Mouse (Mus musculus) heart, embryonic 16.5 days (tissue): ENCODE results near the gene Col4a2. TPM values are rescaled to one million over a fixed set of nuclear protein-coding genes. Genes with fewer than 3 reads are reported as not detected.
A peak's percentile ranks its signal among the peaks of the same experiment; 100 is the strongest.

Experiments
- ATAC-seq: fragments of 200-750 bp; cut with Nextera tagmentation; replicated peaks from 2 replicates; pipeline ENCODE4 v1.8.0; 2017; ENCODE audit warnings: moderate number of reproducible peaks; ENCODE audit not compliant: insufficient read depth, low FRiP score; ENCODE audit errors: extremely low read depth
- H3K27ac ChIP-seq: fragments of 300-500 bp; sonication (generic); 2 replicates; pipeline ENCODE4 v1.5.1; 2014; ENCODE audit warnings: mild to moderate bottlenecking, low read length, control low read depth, moderate library complexity
- H3K27me3 ChIP-seq: fragments of 300-500 bp; sonication (generic); 2 replicates; pipeline ENCODE4 v1.6.1; 2014; ENCODE audit warnings: low read length, mixed read lengths; ENCODE audit not compliant: control insufficient read depth, insufficient read depth
- H3K36me3 ChIP-seq: fragments of 300-500 bp; sonication (generic); 2 replicates; pipeline ENCODE4 v1.6.1; 2014; ENCODE audit not compliant: control insufficient read depth, insufficient read depth
- H3K4me1 ChIP-seq: fragments of 300-500 bp; sonication (generic); 2 replicates; pipeline ENCODE4 v1.6.1; 2014; ENCODE audit warnings: low read length, mixed read lengths; ENCODE audit not compliant: control insufficient read depth, insufficient read depth
- H3K4me2 ChIP-seq: fragments of 300-500 bp; sonication (generic); 2 replicates; pipeline ENCODE4 v1.6.1; 2014; ENCODE audit warnings: low read depth, mild to moderate bottlenecking, control low read depth, low read length
- H3K4me3 ChIP-seq: fragments of 300-500 bp; sonication (generic); 2 replicates; pipeline ENCODE4 v1.5.1; 2014; ENCODE audit warnings: mild to moderate bottlenecking, control low read depth, low read length
- H3K9ac ChIP-seq: fragments of 300-500 bp; sonication (generic); 2 replicates; pipeline ENCODE4 v1.6.1; 2014; ENCODE audit warnings: low read length, control low read depth
- H3K9me3 ChIP-seq: fragments of 300-500 bp; sonication (generic); replicated peaks from 2 replicates; pipeline ENCODE4 v1.6.1; 2016; ENCODE audit warnings: low read length; ENCODE audit not compliant: control insufficient read depth
- WGBS: fragments of 180-500 bp; shearing (Covaris S2); extraction: QIAGEN DNeasy Blood & Tissue Kit; methylation state at CpG from one replicate; pipeline ENCODE4 v1.1.7; 2014; 5-methylcytosine and 5-hydroxymethylcytosine counted together
- polyA plus RNA-seq: library from polyadenylated mRNA; unstranded; fragments of >200 nt; fragmentation: Nextera tagmentation; extraction: Ambion mirVana; gene quantifications from 2 replicates; pipeline ENCODE4 v1.2.1, GENCODE M21; 2015

The Col4a2 gene
- polyA plus RNA-seq, 1 experiment from 2014 or later: 80.1 TPM

DNA sequence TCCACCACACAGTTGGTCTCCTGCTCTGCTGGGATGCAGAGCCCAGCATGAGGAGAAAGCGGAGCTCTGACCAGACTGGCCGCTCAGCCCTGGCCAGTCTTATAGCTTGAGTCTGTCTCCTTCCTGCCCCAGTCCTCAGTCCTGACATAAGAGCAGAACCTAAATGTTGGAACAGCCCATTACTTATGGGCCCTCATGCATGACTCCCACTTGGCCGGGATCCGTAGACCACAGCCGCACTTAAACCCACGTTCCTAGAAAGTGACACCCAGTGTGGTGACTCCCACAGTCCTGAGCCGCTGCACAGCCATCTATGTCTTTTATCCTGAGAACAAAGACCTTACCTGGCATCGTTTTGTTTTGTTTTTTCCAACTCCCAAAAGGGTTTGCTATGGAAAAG, 2.0 kb downstream of the Col4a2 start:
- H3K27me3 ChIP-seq: no peaks in the 10 kb centered on the region
- peak overlapping the region; percentile 97 for H3K9ac ChIP-seq
- H3K4me2 ChIP-seq: peak overlapping the region; percentile 83
- no peak for ATAC-seq
- peaks cover 22% of the 10 kb centered on the region for H3K4me1 ChIP-seq
- H3K4me3 ChIP-seq: peak overlapping the region; percentile 84
- WGBS: 69% methylated on average over 8 of the region's 8 CpGs
- H3K9me3 ChIP-seq: no peaks in the 10 kb centered on the region
- peaks cover 4% of the 10 kb centered on the region; the same call in 1 of the 2 replicates for H3K36me3 ChIP-seq
- peak overlapping the region; percentile 32; the same call in 1 of the 2 replicates for H3K27ac ChIP-seq

DNA sequence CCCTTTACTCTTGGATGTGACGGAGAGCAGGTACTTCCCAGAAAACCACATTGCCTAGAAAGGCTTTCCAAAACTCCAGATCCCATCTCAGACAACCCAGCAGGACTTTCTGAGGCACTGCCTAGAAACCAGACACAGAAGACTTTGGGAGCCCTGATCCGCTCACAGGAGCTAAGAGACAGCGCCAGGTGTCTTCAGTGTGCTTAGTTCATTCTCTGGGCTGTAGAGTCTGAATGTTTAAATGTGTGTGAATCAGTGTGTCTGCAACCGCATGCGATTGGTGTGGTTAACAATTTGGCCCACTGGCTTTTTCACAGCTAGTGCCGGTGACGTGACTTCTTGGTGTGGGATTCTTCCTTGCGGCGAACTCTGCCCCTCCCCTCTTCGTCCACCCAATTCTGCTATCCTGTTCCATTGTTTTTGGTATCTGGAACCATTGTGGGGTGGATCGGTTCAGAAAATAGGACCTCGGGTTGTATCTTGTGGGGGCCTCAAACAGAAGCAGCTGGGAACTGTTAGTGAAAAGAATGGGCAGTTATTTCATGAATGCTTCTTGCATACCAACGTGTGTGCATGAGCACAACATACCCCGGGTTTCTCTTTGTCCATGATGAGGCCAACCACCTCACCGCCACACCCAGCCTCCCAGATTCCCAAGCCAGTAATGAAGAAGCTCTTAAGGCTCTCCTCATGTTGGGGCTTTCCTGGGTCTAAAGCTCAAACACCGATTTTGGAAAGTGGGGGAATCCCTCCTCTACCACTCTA, 2.8 kb downstream of the Col4a2 start:
- H3K27ac ChIP-seq: peak overlapping the region; percentile 44
- 62% methylated on average over 16 of the region's 16 CpGs for WGBS
- peaks cover 4% of the 10 kb centered on the region; the same call in 1 of the 2 replicates for H3K36me3 ChIP-seq
- no peaks in the 10 kb centered on the region for H3K27me3 ChIP-seq
- H3K4me2 ChIP-seq: peak overlapping the region; percentile 83
- H3K9me3 ChIP-seq: no peaks in the 10 kb centered on the region
- ATAC-seq: no peak
- peak overlapping the region; percentile 31 for H3K4me3 ChIP-seq
- H3K4me1 ChIP-seq: peaks cover 21% of the 10 kb centered on the region
- H3K9ac ChIP-seq: peak overlapping the region; percentile 28

DNA sequence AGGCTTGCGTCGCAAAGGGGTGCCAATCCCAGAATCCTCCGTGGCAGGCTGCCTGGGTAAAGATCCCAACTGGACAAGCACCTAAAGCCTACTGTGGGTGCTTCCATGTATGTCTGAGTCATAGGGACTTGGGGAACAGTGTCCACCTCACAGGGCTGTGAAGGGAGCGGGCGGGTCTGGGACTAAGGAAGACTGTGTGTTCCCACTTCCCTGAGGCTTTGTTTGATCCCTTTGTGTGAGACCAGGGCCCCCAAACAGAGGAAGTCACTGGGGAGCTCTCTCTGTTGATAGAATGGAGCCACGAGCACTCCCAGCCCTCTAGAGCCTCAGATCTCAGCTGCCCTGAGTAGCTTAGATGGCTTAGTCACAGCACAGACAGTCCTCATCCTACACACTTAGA, 3.5 kb downstream of the Col4a2 start:
- Histone ChIP-seq H3K36me3 (peaks cover 4% of the 10 kb centered on the region; the same call in 1 of the 2 replicates), H3K9me3 (no peaks in the 10 kb centered on the region), H3K27me3 (no peaks in the 10 kb centered on the region), H3K9ac (0 out of 2 replicates have a peak overlapping the region, but pooled peaks have one; percentile 1), H3K4me1 (peaks cover 24% of the 10 kb centered on the region), H3K27ac (peak overlapping the region; percentile 20; the same call in 1 of the 2 replicates), H3K4me2 (peak overlapping the region; percentile 83), H3K4me3 (no peak overlapping the region)
- WGBS: 73% methylated on average over 6 of the region's 6 CpGs
- no peak for ATAC-seq

DNA sequence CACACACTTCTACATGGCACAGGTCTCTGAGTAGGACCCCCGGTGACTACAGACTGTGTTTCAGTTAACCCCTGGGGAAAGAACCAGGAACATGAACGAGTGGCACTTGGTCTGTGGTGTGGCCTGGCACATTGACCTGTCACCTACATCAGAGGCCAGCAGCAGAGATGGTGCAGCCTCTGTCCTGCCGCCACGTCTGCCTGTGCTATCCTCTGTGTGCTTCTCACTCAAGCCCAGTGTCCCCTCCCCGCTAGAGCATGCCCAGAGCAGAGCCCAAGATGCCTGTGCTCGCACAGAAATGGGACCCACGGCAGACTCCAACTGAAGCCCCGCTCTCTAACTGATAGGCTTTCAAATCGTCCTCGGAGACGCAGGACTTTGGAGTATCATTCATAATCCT, 6.8 kb downstream of the Col4a2 start:
- no peak overlapping the region for H3K9ac ChIP-seq
- H3K27ac ChIP-seq: no peak overlapping the region
- no peak overlapping the region for H3K4me2 ChIP-seq
- WGBS: 80% methylated on average over 11 of the region's 11 CpGs
- ATAC-seq: no peak
- H3K9me3 ChIP-seq: no peaks in the 10 kb centered on the region
- no peak overlapping the region for H3K4me3 ChIP-seq
- no peaks in the 10 kb centered on the region for H3K27me3 ChIP-seq
- H3K36me3 ChIP-seq: peaks cover 4% of the 10 kb centered on the region
- H3K4me1 ChIP-seq: peaks cover 42% of the 10 kb centered on the region

GRCm38 (mm10) chr8:11321841-11322240, 9.2 kb downstream of the Col4a2 start:
- peak overlapping the region; percentile 53 for H3K27ac ChIP-seq
- H3K36me3 ChIP-seq: no peaks in the 10 kb centered on the region; the same call in none of the 2 replicates
- 69% methylated on average over 7 of the region's 7 CpGs for WGBS
- no peaks in the 10 kb centered on the region for H3K9me3 ChIP-seq
- H3K4me3 ChIP-seq: no peak overlapping the region
- H3K27me3 ChIP-seq: no peaks in the 10 kb centered on the region
- no peak overlapping the region for H3K9ac ChIP-seq
- peaks cover 57% of the 10 kb centered on the region for H3K4me1 ChIP-seq
- H3K4me2 ChIP-seq: no peak overlapping the region
- no peak for ATAC-seq

DNA sequence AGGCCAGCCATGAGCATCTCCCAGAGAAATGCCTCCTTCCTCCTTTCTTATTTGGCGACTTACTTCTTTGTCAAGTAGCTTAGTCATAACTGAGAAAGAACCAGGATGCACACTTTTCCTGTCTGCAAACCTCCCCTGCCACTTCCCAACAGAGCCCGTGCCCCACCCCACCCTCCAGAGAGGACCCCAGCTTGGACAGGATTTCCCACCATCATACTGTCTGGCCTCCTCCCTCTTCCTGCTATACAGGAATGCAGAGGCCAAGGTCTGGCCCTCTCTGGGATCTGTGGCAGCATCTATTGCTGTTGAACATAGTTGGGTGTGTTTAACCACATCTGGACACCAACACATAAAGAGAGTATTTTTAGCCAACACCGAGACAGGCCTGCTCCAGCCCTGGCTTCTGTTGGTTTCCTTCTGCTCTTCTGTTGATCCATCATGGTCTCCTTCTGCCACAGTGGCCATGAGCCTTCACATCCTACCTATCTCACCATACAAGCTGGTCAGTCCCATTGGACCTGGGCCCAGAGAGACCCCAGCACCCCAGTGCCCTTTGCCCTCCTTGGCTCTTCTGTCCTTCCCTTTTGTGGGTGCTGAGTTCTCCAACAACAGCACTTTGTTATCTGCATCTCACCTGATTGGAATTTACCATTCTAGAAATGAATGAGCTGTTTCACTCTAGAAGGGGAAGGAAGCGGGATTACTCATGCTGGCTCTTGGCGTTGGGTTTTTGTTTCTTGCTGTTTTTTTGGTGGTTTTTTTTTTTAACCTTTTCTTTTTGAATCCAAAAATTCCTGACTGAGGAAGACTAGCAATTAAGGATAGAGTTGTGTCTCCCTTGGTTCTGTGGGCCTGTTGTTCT, 10.3 kb downstream of the Col4a2 start:
- peak overlapping the region; percentile 75 for H3K27ac ChIP-seq
- no peak overlapping the region for H3K4me2 ChIP-seq
- no peaks in the 10 kb centered on the region; the same call in none of the 2 replicates for H3K36me3 ChIP-seq
- H3K4me1 ChIP-seq: peaks cover 64% of the 10 kb centered on the region
- ATAC-seq: 0 out of 2 replicates have a peak, but pooled peaks have one; percentile 13
- no peak overlapping the region for H3K4me3 ChIP-seq
- H3K9ac ChIP-seq: no peak overlapping the region
- H3K27me3 ChIP-seq: no peaks in the 10 kb centered on the region
- H3K9me3 ChIP-seq: no peaks in the 10 kb centered on the region
- 56% methylated on average over 5 of the region's 5 CpGs for WGBS

DNA sequence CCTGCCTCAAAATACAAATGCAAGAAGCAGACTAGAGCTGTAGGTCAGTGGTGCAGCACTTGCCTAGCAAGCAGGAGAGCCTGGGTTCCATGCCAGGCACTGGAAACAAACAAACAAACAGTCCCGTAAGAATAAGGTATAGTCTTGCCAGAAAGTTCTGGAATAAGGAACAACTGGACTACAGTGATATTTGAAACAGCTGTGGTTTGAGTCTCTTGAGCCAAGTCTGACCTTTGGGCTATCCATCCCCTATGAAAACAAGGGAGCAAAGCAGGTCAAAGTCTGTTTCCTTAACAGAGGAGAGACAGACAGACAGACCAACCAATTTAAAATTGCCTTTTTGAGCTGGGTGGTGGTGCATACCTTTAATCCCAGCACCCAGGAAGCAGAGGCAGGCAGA, 11.1 kb downstream of the Col4a2 start:
- Histone ChIP-seq H3K36me3 (no peaks in the 10 kb centered on the region; the same call in none of the 2 replicates), H3K9ac (no peak overlapping the region), H3K27ac (peak overlapping the region; percentile 75; the same call in 1 of the 2 replicates), H3K4me3 (no peak overlapping the region), H3K4me2 (no peak overlapping the region), H3K4me1 (peaks cover 66% of the 10 kb centered on the region), H3K9me3 (no peaks in the 10 kb centered on the region), H3K27me3 (no peaks in the 10 kb centered on the region)
- 78% methylated on average over 1 of the region's 1 CpGs for WGBS
- ATAC-seq: no peak

DNA sequence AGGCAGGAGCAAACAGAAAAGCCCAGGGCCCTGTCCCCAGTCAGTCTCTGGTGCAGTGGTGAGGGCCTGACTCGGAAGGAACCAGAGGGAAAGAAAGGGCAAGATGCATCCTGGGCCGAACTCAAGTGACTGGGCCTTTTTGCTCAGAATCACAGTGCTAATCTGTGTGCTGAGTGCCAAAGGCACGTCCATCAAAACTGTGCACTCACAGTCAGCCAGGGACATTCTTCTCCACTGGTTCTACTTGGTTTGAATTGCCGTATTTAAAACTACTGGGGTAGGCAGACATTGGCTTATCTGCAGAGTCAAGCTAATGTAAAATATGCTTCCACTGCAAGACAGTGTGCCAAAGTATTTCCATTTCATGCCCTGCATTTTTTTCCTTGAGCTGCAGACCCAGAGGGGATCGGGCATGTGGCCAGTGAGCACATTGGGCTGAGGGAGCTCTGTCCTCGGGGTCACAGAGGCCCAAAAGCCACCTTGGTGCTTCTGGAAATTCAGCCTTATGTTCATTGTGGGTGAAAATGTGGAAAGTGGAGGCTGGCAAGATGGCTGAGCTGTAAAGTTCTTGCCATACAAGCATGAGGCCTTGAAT, 12.3 kb downstream of the Col4a2 start:
- 0 out of 2 replicates have a peak, but pooled peaks have one; percentile 53 for ATAC-seq
- 33% methylated on average over 6 of the region's 6 CpGs for WGBS
- Histone ChIP-seq H3K27me3 (no peaks in the 10 kb centered on the region), H3K9ac (peak overlapping the region; percentile 56; the same call in 1 of the 2 replicates), H3K27ac (peak overlapping the region; percentile 48), H3K4me2 (no peak overlapping the region), H3K36me3 (no peaks in the 10 kb centered on the region; the same call in none of the 2 replicates), H3K4me3 (no peak overlapping the region), H3K4me1 (peaks cover 71% of the 10 kb centered on the region), H3K9me3 (no peaks in the 10 kb centered on the region)
